Mouse (Mus musculus): Measurements from ENCODE around the gene Zp1. TPM values are rescaled to one million over a fixed set of nuclear protein-coding genes. Genes with fewer than 3 reads are reported as not detected.

Gene Zp1
- polyA plus RNA-seq (2015; fragmentation: Nextera tagmentation; extraction: Ambion mirVana) = 0.58 and 0.89 TPM in 2 replicates

DNA sequence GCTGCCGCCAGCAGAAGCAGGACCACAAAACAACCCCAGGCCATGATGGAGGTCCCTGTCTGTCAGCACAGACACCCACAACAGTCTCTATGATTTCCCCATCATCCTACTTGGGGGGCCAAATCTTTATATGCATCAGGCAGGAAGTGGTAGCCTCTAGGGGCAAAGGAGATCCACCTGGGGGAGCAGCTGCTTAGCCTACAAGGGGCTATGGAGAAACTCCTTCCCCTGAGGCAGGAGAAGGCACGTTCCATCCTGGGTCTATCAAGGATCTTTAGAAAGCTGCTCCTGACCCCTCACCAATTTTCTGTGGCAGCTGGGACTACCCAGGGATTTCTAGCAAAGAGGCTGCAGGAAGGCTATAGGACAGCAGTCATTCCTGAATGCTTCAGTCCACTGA lies at the start of gene Zp1:
Gene Zp1 (minus strand): TSS at position 101 of the 400 bp plus-strand sequence.
- H3K9ac ChIP-seq (ENCODE audit: low read depth, low read length) = no peak within 1 kb of the TSS
- H3K27ac ChIP-seq (ENCODE audit: low read length) = no peak within 1 kb of the TSS
- H3K4me3 ChIP-seq (ENCODE audit: low read depth, low read length) = no peak within 1 kb of the TSS
- H3K9me3 ChIP-seq (replicated peaks; ENCODE audit: control insufficient read depth, low read length, poor library complexity, severe bottlenecking) = no peaks in the 10 kb centered on the region
- H3K4me1 ChIP-seq (ENCODE audit: control insufficient read depth, insufficient read depth, low read length) = 0 out of 2 replicates have a peak, but pooled peaks cover 2% of the 10 kb centered on the region
- H3K4me2 ChIP-seq (ENCODE audit: low read length) = no peak within 1 kb of the TSS
- no peaks in the 10 kb centered on the region for H3K36me3 ChIP-seq (ENCODE audit: control insufficient read depth, insufficient read depth, low read length)
- 68% methylated on average over 2 of the region's 2 CpGs for WGBS
- no peak for ATAC-seq
- no peaks in the 10 kb centered on the region for H3K27me3 ChIP-seq (ENCODE audit: control insufficient read depth, insufficient read depth, low read depth, low read length)

DNA sequence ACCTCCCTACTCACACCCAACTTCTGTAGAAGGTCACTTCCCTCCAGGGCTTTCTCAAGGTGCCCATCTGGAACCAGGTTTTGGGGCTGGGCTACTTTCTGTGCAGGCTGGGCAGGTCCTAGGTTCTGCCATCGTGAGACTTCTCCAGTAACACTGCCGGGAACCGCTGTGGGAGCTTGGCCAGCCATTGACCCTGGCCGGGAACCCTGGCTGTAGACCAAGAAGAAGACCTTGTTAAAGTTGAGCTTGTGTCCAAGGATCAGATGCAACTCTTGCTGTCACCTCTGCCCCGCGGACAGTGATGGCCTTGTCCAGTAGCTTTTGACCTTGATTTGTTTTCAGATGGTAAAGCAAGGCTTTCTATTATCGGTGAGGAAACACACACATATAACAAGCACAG lies 48.1 kb upstream of the Zp1 start:
- 89% methylated on average over 7 of the region's 7 CpGs for WGBS
- Histone ChIP-seq H3K36me3 (ENCODE audit: control insufficient read depth, insufficient read depth, low read length) (no peaks in the 10 kb centered on the region), H3K4me1 (ENCODE audit: control insufficient read depth, insufficient read depth, low read length) (no peaks in the 10 kb centered on the region), H3K27ac (ENCODE audit: low read length) (no peak overlapping the region), H3K27me3 (ENCODE audit: control insufficient read depth, insufficient read depth, low read depth, low read length) (no peaks in the 10 kb centered on the region), H3K9ac (ENCODE audit: low read depth, low read length) (no peak overlapping the region), H3K9me3 (replicated peaks; ENCODE audit: control insufficient read depth, low read length, poor library complexity, severe bottlenecking) (no peaks in the 10 kb centered on the region), H3K4me3 (ENCODE audit: low read depth, low read length) (no peak overlapping the region), H3K4me2 (ENCODE audit: low read length) (no peak overlapping the region)
- no peak for ATAC-seq

DNA sequence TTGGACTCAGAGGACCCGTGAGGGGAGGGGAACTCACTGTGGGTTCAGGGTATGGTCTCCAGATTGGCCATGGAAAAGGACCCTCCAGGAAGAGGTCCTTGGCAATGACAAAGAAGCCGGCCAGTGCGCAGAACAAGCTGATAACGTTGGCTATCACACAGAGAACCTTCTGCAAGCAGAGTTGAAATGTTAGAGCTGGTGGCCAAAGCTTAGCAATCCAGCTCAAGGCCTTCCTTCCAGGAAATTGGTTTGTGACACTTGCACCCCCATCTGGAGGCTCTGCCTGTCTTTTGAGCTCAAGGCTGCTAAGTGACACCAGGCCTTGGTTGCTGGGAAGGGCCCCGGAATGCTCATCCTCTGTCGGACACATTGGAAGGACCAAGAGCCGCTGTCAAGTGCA lies 45.3 kb upstream of the Zp1 start:
- H3K36me3 ChIP-seq (ENCODE audit: control insufficient read depth, insufficient read depth, low read length) = no peaks in the 10 kb centered on the region
- 93% methylated on average over 7 of the region's 7 CpGs for WGBS
- H3K4me3 ChIP-seq (ENCODE audit: low read depth, low read length) = no peak overlapping the region
- no peak overlapping the region for H3K9ac ChIP-seq (ENCODE audit: low read depth, low read length)
- no peak overlapping the region for H3K27ac ChIP-seq (ENCODE audit: low read length)
- H3K4me1 ChIP-seq (ENCODE audit: control insufficient read depth, insufficient read depth, low read length) = no peaks in the 10 kb centered on the region
- H3K27me3 ChIP-seq (ENCODE audit: control insufficient read depth, insufficient read depth, low read depth, low read length) = no peaks in the 10 kb centered on the region
- H3K4me2 ChIP-seq (ENCODE audit: low read length) = no peak overlapping the region
- ATAC-seq = no peak
- no peaks in the 10 kb centered on the region for H3K9me3 ChIP-seq (replicated peaks; ENCODE audit: control insufficient read depth, low read length, poor library complexity, severe bottlenecking)

- Histone ChIP-seq H3K27me3 (ENCODE audit: control insufficient read depth, insufficient read depth, low read depth, low read length) (no peaks in the 10 kb centered on the region), H3K27ac (ENCODE audit: low read length) (no peak overlapping the region), H3K4me2 (ENCODE audit: low read length) (0 out of 2 replicates have a peak overlapping the region, but pooled peaks have one; percentile 23), H3K9me3 (replicated peaks; ENCODE audit: control insufficient read depth, low read length, poor library complexity, severe bottlenecking) (no peaks in the 10 kb centered on the region), H3K36me3 (ENCODE audit: control insufficient read depth, insufficient read depth, low read length) (no peaks in the 10 kb centered on the region), H3K4me1 (ENCODE audit: control insufficient read depth, insufficient read depth, low read length) (no peaks in the 10 kb centered on the region), H3K4me3 (ENCODE audit: low read depth, low read length) (no peak overlapping the region), H3K9ac (ENCODE audit: low read depth, low read length) (0 out of 2 replicates have a peak overlapping the region, but pooled peaks have one; percentile 4)
- ATAC-seq = no peak
- WGBS = 37% methylated on average over 12 of the region's 12 CpGs
Observed at GRCm38 (mm10) chr19:10959978-10960346, 39.5 kb upstream of the Zp1 start.

GRCm38 (mm10) chr19:10959085-10959977 lies 38.9 kb upstream of the Zp1 start:
- 30% methylated on average over 11 of the region's 11 CpGs for WGBS
- no peaks in the 10 kb centered on the region for H3K36me3 ChIP-seq (ENCODE audit: control insufficient read depth, insufficient read depth, low read length)
- no peak overlapping the region for H3K27ac ChIP-seq (ENCODE audit: low read length)
- H3K4me1 ChIP-seq (ENCODE audit: control insufficient read depth, insufficient read depth, low read length) = no peaks in the 10 kb centered on the region
- no peaks in the 10 kb centered on the region for H3K27me3 ChIP-seq (ENCODE audit: control insufficient read depth, insufficient read depth, low read depth, low read length)
- no peak overlapping the region for H3K4me3 ChIP-seq (ENCODE audit: low read depth, low read length)
- ATAC-seq = peak; percentile 83
- 0 out of 2 replicates have a peak overlapping the region, but pooled peaks have one; percentile 4 for H3K9ac ChIP-seq (ENCODE audit: low read depth, low read length)
- 0 out of 2 replicates have a peak overlapping the region, but pooled peaks have one; percentile 23 for H3K4me2 ChIP-seq (ENCODE audit: low read length)
- H3K9me3 ChIP-seq (replicated peaks; ENCODE audit: control insufficient read depth, low read length, poor library complexity, severe bottlenecking) = no peaks in the 10 kb centered on the region

- WGBS = 52% methylated on average over 11 of the region's 11 CpGs
- Histone ChIP-seq H3K27ac (ENCODE audit: low read length) (peak overlapping the region; percentile 64), H3K4me3 (ENCODE audit: low read depth, low read length) (no peak overlapping the region), H3K36me3 (ENCODE audit: control insufficient read depth, insufficient read depth, low read length) (no peaks in the 10 kb centered on the region), H3K9me3 (replicated peaks; ENCODE audit: control insufficient read depth, low read length, poor library complexity, severe bottlenecking) (no peaks in the 10 kb centered on the region), H3K27me3 (ENCODE audit: control insufficient read depth, insufficient read depth, low read depth, low read length) (no peaks in the 10 kb centered on the region), H3K9ac (ENCODE audit: low read depth, low read length) (no peak overlapping the region; the same call in 1 of the 2 replicates), H3K4me1 (ENCODE audit: control insufficient read depth, insufficient read depth, low read length) (peaks cover 18% of the 10 kb centered on the region), H3K4me2 (ENCODE audit: low read length) (no peak overlapping the region)
- peak; percentile 29; the same call in 1 of the 2 replicates for ATAC-seq
Observed at GRCm38 (mm10) chr19:10952021-10952939, 31.8 kb upstream of the Zp1 start.

- Histone ChIP-seq H3K4me2 (ENCODE audit: low read length) (peak overlapping the region; percentile 100), H3K27me3 (ENCODE audit: control insufficient read depth, insufficient read depth, low read depth, low read length) (no peaks in the 10 kb centered on the region), H3K9ac (ENCODE audit: low read depth, low read length) (0 out of 2 replicates have a peak overlapping the region, but pooled peaks have one; percentile 57), H3K4me3 (ENCODE audit: low read depth, low read length) (peak overlapping the region; percentile 69), H3K9me3 (replicated peaks; ENCODE audit: control insufficient read depth, low read length, poor library complexity, severe bottlenecking) (no peaks in the 10 kb centered on the region), H3K27ac (ENCODE audit: low read length) (peak overlapping the region; percentile 50; the same call in 1 of the 2 replicates), H3K4me1 (ENCODE audit: control insufficient read depth, insufficient read depth, low read length) (peaks cover 28% of the 10 kb centered on the region), H3K36me3 (ENCODE audit: control insufficient read depth, insufficient read depth, low read length) (peaks cover 7% of the 10 kb centered on the region)
- ATAC-seq = peak; percentile 37
- WGBS = 29% methylated on average over 9 of the region's 9 CpGs
Observed at GRCm38 (mm10) chr19:10949558-10949957, 29.1 kb upstream of the Zp1 start.

DNA sequence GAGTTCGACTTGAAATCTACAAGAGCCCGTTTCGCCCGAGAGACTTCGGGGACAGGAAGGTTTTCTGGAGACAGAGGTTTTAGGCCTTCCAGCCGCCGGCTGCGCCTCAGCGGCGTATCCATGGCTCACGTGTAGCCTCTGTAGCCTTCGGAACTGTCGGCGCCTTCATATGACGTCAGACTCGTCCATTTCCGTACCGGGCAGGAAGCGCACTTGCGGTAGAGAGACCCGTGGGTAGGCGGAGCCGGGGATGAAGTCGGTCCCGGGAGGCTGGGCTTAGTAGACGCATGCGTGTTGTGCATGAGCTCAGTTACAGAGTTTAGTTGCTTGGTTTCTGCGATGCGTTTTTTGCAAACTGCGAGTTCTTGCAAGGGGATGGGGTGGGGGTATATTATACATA lies 28.7 kb upstream of the Zp1 start, which contains the start of gene Ccdc86:
Gene Ccdc86 (minus strand): TSS at position 155 of the 400 bp plus-strand sequence.
- Histone ChIP-seq H3K4me2 (ENCODE audit: low read length) (peak within 1 kb of the TSS; percentile 100), H3K9ac (ENCODE audit: low read depth, low read length) (peak within 1 kb of the TSS; percentile 85), H3K36me3 (ENCODE audit: control insufficient read depth, insufficient read depth, low read length) (peaks cover 10% of the 10 kb centered on the region), H3K9me3 (replicated peaks; ENCODE audit: control insufficient read depth, low read length, poor library complexity, severe bottlenecking) (no peaks in the 10 kb centered on the region), H3K27ac (ENCODE audit: low read length) (peak within 1 kb of the TSS; percentile 50; the same call in 1 of the 2 replicates), H3K27me3 (ENCODE audit: control insufficient read depth, insufficient read depth, low read depth, low read length) (no peaks in the 10 kb centered on the region), H3K4me1 (ENCODE audit: control insufficient read depth, insufficient read depth, low read length) (peaks cover 28% of the 10 kb centered on the region), H3K4me3 (ENCODE audit: low read depth, low read length) (peak within 1 kb of the TSS; percentile 69)
- peak; percentile 98 for ATAC-seq
- under 1% methylated on average over 30 of the region's 30 CpGs for WGBS

Data from midbrain, embryonic 16.5 days (tissue).